Mouse (Mus musculus): Measurements from ENCODE around the gene Acot3. TPM values are rescaled to one million over a fixed set of nuclear protein-coding genes. Genes with fewer than 3 reads are reported as not detected.
"Not testable (repeated sequence)": the region's sequence is repeated elsewhere in the genome, so short reads cannot be mapped to it uniquely, and the experiment has no call there.

Acot3 gene
- polyA plus RNA-seq, 1 experiment = not detected

GRCm38 (mm10) chr12:84099605-84100004 lies 47.7 kb downstream of the Acot3 start:
- no peak for TF ChIP-seq POLR2A (IDR thresholded peaks at IDR 0.05; ENCODE audit: borderline replicate concordance, extremely low read depth, low read depth, low read length)
- no peak for TF ChIP-seq CTCF (IDR thresholded peaks at IDR 0.05; ENCODE audit: insufficient read depth, low read length)
- Histone ChIP-seq H3K4me1 (ENCODE audit: control insufficient read depth, insufficient read depth, low read length) (no peaks in the 10 kb centered on the region), H3K4me3 (replicated peaks; ENCODE audit: extremely low read depth, low read depth, low read length) (no peak overlapping the region)
- WGBS = over 99% methylated on average over 2 of the region's 2 CpGs
- no peak for DNase-seq

DNA sequence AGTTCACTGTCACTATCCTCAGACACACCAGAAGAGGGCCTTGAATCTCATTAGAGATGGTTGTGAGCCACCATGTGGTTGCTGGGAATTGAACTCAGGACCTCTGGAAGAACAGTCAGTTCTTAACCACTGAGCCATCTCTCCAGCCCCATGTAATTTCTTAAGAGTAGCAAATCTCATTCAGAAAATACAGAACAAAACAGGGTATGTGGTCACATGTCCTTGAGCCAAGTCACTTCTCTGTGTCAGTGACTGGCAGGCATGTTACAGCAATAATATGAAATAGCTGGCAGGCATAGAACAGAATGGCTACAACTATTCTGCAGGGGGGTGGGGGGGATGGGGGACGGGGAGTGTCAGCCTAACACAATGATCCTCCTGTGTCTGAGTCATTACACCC lies 48.1 kb downstream of the Acot3 start:
- no peak for DNase-seq
- H3K4me3 ChIP-seq (replicated peaks; ENCODE audit: extremely low read depth, low read depth, low read length) = no peak overlapping the region
- H3K4me1 ChIP-seq (ENCODE audit: control insufficient read depth, insufficient read depth, low read length) = no peaks in the 10 kb centered on the region
- WGBS = 47% methylated on average over 1 of the region's 1 CpGs
- no peak for TF ChIP-seq CTCF (IDR thresholded peaks at IDR 0.05; ENCODE audit: insufficient read depth, low read length)
- TF ChIP-seq POLR2A (IDR thresholded peaks at IDR 0.05; ENCODE audit: borderline replicate concordance, extremely low read depth, low read depth, low read length) = no peak

DNA sequence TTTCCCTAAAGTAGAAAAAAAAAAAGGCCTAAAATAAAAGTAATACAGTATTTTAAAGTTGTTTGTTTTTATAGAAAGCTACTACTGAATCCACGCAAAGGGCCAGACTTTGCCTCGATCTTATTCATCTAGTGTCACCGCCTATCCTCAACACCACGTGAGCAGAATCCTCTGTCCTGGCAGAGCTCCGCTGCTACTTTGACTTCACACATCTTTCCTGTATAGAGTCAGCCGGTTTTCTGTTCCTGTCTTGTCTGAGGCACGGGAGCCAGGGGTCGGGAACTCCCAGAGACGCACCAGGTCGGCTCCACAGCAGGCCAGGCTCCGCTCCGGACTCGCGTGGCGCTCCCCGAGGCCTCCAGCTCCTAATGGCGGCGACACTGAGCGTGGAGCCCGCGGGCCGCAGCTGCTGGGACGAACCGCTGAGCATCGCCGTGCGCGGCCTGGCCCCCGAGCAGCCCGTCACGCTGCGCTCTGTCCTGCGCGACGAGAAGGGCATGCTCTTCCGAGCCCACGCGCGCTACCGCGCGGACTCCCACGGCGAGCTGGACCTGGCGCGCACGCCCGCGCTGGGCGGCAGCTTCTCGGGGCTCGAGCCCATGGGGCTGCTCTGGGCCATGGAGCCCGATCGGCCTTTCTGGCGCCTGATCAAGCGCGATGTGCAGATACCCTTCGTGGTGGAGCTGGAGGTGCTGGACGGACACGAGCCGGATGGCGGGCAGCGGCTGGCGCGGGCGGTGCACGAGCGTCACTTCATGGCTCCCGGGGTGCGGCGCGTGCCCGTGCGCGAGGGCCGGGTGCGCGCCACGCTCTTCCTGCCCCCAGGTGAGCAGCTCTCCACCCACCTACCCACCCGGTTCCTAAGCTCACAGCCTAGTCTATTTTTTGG lies 48.9 kb downstream of the Acot3 start, which contains the start of gene Acot6:
Gene Acot6, plus strand, starts transcription at position 51 of the 889 bp plus-strand sequence.
- H3K4me1 ChIP-seq (ENCODE audit: control insufficient read depth, insufficient read depth, low read length) = not testable (repeated sequence)
- DNase-seq = peak; percentile 49
- peak within 1 kb of the TSS; percentile 78 for H3K4me3 ChIP-seq (replicated peaks; ENCODE audit: extremely low read depth, low read depth, low read length)
- peak; percentile 18; the same call in 1 of the 2 replicates for TF ChIP-seq POLR2A (IDR thresholded peaks at IDR 0.05; ENCODE audit: borderline replicate concordance, extremely low read depth, low read depth, low read length)
- WGBS = under 1% methylated on average over 79 of the region's 80 CpGs

- no peak for TF ChIP-seq POLR2A (IDR thresholded peaks at IDR 0.05; ENCODE audit: borderline replicate concordance, extremely low read depth, low read depth, low read length)
- H3K4me1 ChIP-seq (ENCODE audit: control insufficient read depth, insufficient read depth, low read length) = no peaks in the 10 kb centered on the region
- no peak for DNase-seq
- H3K4me3 ChIP-seq (replicated peaks; ENCODE audit: extremely low read depth, low read depth, low read length) = peak overlapping the region; percentile 49
- 60% methylated on average over 2 of the region's 2 CpGs for WGBS
These were observed 49.5 kb downstream of the Acot3 start for GRCm38 (mm10) chr12:84101493-84101845.

- WGBS = 82% methylated on average over 3 of the region's 3 CpGs
- DNase-seq = no peak
- Histone ChIP-seq H3K4me1 (ENCODE audit: control insufficient read depth, insufficient read depth, low read length) (no peaks in the 10 kb centered on the region), H3K4me3 (replicated peaks; ENCODE audit: extremely low read depth, low read depth, low read length) (no peak overlapping the region)
- TF ChIP-seq POLR2A (IDR thresholded peaks at IDR 0.05; ENCODE audit: borderline replicate concordance, extremely low read depth, low read depth, low read length) (no peak), CTCF (IDR thresholded peaks at IDR 0.05; ENCODE audit: insufficient read depth, low read length) (no peak)
These were observed 55.1 kb downstream of the Acot3 start for GRCm38 (mm10) chr12:84107012-84107411.

- WGBS = 38% methylated on average over 1 of the region's 1 CpGs
- TF ChIP-seq CTCF (IDR thresholded peaks at IDR 0.05; ENCODE audit: insufficient read depth, low read length) (no peak), POLR2A (IDR thresholded peaks at IDR 0.05; ENCODE audit: borderline replicate concordance, extremely low read depth, low read depth, low read length) (no peak)
- Histone ChIP-seq H3K4me1 (ENCODE audit: control insufficient read depth, insufficient read depth, low read length) (no peaks in the 10 kb centered on the region), H3K4me3 (replicated peaks; ENCODE audit: extremely low read depth, low read depth, low read length) (no peak overlapping the region)
- DNase-seq = no peak
These were observed 55.7 kb downstream of the Acot3 start for GRCm38 (mm10) chr12:84107692-84108091.

GRCm38 (mm10) chr12:84109924-84110323 lies 58.0 kb downstream of the Acot3 start:
- DNase-seq = no peak
- no peak for TF ChIP-seq CTCF (IDR thresholded peaks at IDR 0.05; ENCODE audit: insufficient read depth, low read length)
- TF ChIP-seq POLR2A (IDR thresholded peaks at IDR 0.05; ENCODE audit: borderline replicate concordance, extremely low read depth, low read depth, low read length) = no peak
- 81% methylated on average over 1 of the region's 1 CpGs for WGBS
- no peaks in the 10 kb centered on the region for H3K4me1 ChIP-seq (ENCODE audit: control insufficient read depth, insufficient read depth, low read length)
- H3K4me3 ChIP-seq (replicated peaks; ENCODE audit: extremely low read depth, low read depth, low read length) = no peak overlapping the region

Other genes with a start within 250 kb of the Acot3 start
- 155 and 165 TPM in 2 replicates for gene Numb, start 130.2 kb upstream of the Acot3 start, polyA plus RNA-seq (2012; rRNA removed)
- 19.1 and 29.8 TPM in 2 replicates for gene Riox1, start 101.5 kb upstream of the Acot3 start, polyA plus RNA-seq (2012; rRNA removed)
- gene Heatr4, start 67.3 kb upstream of the Acot3 start, polyA plus RNA-seq (2012; rRNA removed) = 0.05 TPM in 1 of 2 replicates, not detected in the other
- gene Acot2, start 64.3 kb upstream of the Acot3 start, polyA plus RNA-seq (2012; rRNA removed) = 18.4 and 20.3 TPM in 2 replicates
- 28.8 and 29.2 TPM in 2 replicates for gene Acot1, start 42.7 kb upstream of the Acot3 start, polyA plus RNA-seq (2012; rRNA removed)
- 0.40 TPM in 2 replicates for gene Acot4, start 13.8 kb upstream of the Acot3 start, polyA plus RNA-seq (2012; rRNA removed)
- gene Gm49366, start 13.2 kb upstream of the Acot3 start, polyA plus RNA-seq (2012; rRNA removed) = not detected in 2 replicates
- not detected in 2 replicates for gene Acot5, start 17.2 kb downstream of the Acot3 start, polyA plus RNA-seq (2012; rRNA removed)
- gene Acot6, start 48.5 kb downstream of the Acot3 start, polyA plus RNA-seq (2012; rRNA removed) = 1.9 TPM in 2 replicates
- 4.6 and 9.2 TPM in 2 replicates for gene Dnal1, start 62.2 kb downstream of the Acot3 start, polyA plus RNA-seq (2012; rRNA removed)
- gene Pnma1, start 96.3 kb downstream of the Acot3 start, polyA plus RNA-seq (2012; rRNA removed) = 0.84 and 1.3 TPM in 2 replicates
- 26.5 and 29.5 TPM in 2 replicates for gene Elmsan1, start 166.7 kb downstream of the Acot3 start, polyA plus RNA-seq (2012; rRNA removed)
- gene Ptgr2, start 233.1 kb downstream of the Acot3 start, polyA plus RNA-seq (2012; rRNA removed) = 7.3 and 14.5 TPM in 2 replicates